Mouse (Mus musculus): ENCODE data around the gene Xlr3c. TPM values are rescaled to one million over a fixed set of nuclear protein-coding genes. Genes with fewer than 3 reads are reported as not detected.
A peak's percentile ranks its signal among the peaks of the same experiment; 100 is the strongest.
"Not testable (repeated sequence)": the region's sequence is repeated elsewhere in the genome, so short reads cannot be mapped to it uniquely, and the experiment has no call there.

Xlr3c gene
- not detected in 2 replicates for total RNA-seq (2014; rRNA removed)
- 0.11 TPM in 1 of 2 replicates, not detected in the other for polyA plus RNA-seq (2015; fragmentation: Nextera tagmentation; extraction: Ambion mirVana)

DNA sequence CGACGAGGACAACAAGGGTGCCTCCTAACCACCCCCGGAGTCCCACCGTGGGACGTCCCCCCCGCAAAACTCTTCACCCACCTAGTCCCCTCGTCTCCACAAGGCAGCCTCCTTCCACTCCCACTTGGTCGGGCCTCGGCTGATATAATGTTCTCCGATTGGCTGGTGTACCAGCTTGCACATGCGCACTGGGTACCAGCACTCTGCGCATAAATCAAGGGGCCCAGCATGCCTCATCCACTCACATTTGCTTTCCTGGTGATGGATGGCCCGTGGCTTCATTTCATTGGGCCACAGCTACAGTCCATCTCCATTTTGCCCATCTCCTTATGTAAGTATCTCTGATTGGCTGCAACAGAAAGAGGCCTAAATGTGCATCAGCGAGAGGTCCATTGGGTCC, at the start of gene Xlr3c:
TSS of gene Xlr3c (minus strand) at position 121 of the 400 bp plus-strand sequence.
- not testable (repeated sequence) for H3K4me3 ChIP-seq (ENCODE audit: low read depth, low read length); H3K36me3 ChIP-seq (ENCODE audit: insufficient read depth); H3K27me3 ChIP-seq (ENCODE audit: insufficient read depth, low read length); DNase-seq; H3K9ac ChIP-seq; ATAC-seq; H3K4me2 ChIP-seq (ENCODE audit: low read depth); H3K9me3 ChIP-seq (ENCODE audit: low read length); H3K4me1 ChIP-seq (ENCODE audit: insufficient read depth); H3K27ac ChIP-seq (ENCODE audit: low read depth, low read length)
- 91% methylated on average over 14 of the region's 14 CpGs for WGBS

DNA sequence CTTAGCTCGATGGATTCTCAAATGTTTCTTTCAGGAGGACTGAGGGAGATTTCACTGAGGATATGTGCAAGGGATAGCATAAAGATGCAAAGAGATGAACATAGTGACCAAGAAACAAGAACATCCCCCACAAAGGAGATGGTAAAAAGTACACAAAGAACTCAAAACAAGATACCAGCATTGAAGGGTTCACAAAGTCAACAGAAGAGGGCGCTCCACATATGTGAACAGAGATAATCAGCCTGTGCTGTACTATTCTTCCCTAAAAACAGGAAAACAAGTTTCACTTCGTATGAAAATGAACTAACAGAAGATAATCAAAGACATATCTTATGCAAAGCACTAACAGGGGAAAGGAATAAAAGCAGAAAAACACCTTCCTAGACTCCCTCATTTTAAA, 47.3 kb upstream of the Xlr3c start:
- Histone ChIP-seq H3K9ac (no peak overlapping the region), H3K27me3 (ENCODE audit: insufficient read depth, low read length) (no peaks in the 10 kb centered on the region), H3K27ac (ENCODE audit: low read depth, low read length) (no peak overlapping the region), H3K4me3 (ENCODE audit: low read depth, low read length) (no peak overlapping the region), H3K36me3 (ENCODE audit: insufficient read depth) (no peaks in the 10 kb centered on the region), H3K4me1 (ENCODE audit: insufficient read depth) (no peaks in the 10 kb centered on the region), H3K4me2 (ENCODE audit: low read depth) (no peak overlapping the region), H3K9me3 (ENCODE audit: low read length) (no peaks in the 10 kb centered on the region)
- peak; percentile 34 for DNase-seq
- 0 out of 2 replicates have a peak, but pooled peaks have one; percentile 29 for ATAC-seq
- TF ChIP-seq CTCF (IDR thresholded peaks at IDR 0.05; ENCODE audit: low read depth), result peak; percentile 58
- 36% methylated on average over 3 of the region's 3 CpGs for WGBS

DNA sequence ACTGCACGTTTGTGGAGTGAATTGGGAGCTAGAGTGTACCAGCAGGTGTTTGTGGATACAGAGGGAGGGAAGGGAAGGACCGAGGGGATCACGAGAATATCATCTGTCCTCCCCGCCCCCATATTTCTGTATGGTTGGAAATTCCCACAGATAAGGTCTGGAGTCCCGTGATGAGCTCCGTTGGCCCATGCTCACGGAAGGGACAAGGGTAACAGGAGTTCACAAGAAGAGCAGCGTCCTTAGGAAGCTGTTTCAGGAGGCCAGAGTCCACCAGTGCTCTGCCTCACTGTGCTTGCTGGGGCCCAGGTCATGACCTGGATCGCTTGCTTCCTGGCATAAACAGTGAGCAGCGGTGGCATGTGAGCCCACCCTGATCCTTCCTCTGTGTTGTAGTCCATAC, 30.6 kb upstream of the Xlr3c start:
- not testable (repeated sequence) for H3K9ac ChIP-seq; H3K4me2 ChIP-seq (ENCODE audit: low read depth); H3K4me1 ChIP-seq (ENCODE audit: insufficient read depth); H3K27ac ChIP-seq (ENCODE audit: low read depth, low read length); H3K4me3 ChIP-seq (ENCODE audit: low read depth, low read length); DNase-seq; ATAC-seq; H3K36me3 ChIP-seq (ENCODE audit: insufficient read depth); H3K27me3 ChIP-seq (ENCODE audit: insufficient read depth, low read length); H3K9me3 ChIP-seq (ENCODE audit: low read length)
- WGBS, result 79% methylated on average over 8 of the region's 10 CpGs

DNA sequence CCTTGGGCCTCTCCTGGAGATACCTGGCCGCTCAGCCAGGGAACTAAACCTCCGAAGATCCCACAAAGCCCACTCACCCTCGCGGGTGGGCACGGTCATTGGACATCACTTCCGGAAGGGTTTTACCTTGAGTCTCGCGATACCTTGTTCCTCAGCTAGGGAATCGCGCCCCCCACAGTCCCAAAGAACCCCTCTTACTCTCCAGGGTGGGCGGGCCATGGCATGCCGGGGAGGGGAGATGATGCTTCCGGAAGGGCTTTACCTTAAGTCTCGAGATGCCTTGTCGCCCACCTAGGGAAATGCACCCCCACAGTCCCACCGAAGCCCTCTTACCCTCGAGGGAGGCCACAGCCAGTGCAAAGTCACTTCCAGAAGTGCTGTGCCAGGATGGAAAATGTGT, 27.7 kb upstream of the Xlr3c start, which contains the start of the genes Xlr5a and Xlr5c:
TSS of gene Xlr5a (minus strand) at position 101 of the 400 bp plus-strand sequence.
TSS of gene Xlr5c (minus strand) at position 101 of the 400 bp plus-strand sequence.
- H3K36me3 ChIP-seq (ENCODE audit: insufficient read depth); H3K9ac ChIP-seq; H3K27ac ChIP-seq (ENCODE audit: low read depth, low read length); H3K4me1 ChIP-seq (ENCODE audit: insufficient read depth); ATAC-seq; H3K9me3 ChIP-seq (ENCODE audit: low read length); H3K4me2 ChIP-seq (ENCODE audit: low read depth); H3K4me3 ChIP-seq (ENCODE audit: low read depth, low read length); DNase-seq; H3K27me3 ChIP-seq (ENCODE audit: insufficient read depth, low read length): not testable (repeated sequence)
- WGBS, result 95% methylated on average over 13 of the region's 17 CpGs

DNA sequence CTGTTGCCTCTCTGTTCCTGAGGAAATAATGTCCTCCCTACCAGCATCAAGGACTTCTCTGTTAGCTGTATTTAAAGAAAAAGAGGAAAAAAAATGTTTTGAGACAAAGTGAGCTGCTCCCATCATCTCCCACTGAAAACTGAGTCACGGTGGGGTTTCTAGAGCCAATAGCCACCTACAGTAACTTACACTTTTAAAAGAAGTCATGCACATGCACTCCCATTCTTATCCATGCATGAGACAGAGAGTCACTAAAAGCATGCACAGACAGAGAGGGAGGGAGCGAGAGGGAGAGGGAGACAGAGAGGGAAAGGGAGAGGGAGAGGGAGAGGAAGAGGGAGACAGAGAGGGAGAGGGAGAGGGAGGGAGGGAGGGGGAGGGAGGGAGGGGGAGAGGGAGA, 2.8 kb downstream of the Xlr3c start:
- H3K4me3 ChIP-seq (ENCODE audit: low read depth, low read length); DNase-seq; H3K27ac ChIP-seq (ENCODE audit: low read depth, low read length); ATAC-seq; H3K36me3 ChIP-seq (ENCODE audit: insufficient read depth); H3K4me2 ChIP-seq (ENCODE audit: low read depth); H3K9ac ChIP-seq; H3K4me1 ChIP-seq (ENCODE audit: insufficient read depth); H3K27me3 ChIP-seq (ENCODE audit: insufficient read depth, low read length); H3K9me3 ChIP-seq (ENCODE audit: low read length): not testable (repeated sequence)
- 97% methylated on average over 1 of the region's 2 CpGs for whole genome bisulfite sequencing

DNA sequence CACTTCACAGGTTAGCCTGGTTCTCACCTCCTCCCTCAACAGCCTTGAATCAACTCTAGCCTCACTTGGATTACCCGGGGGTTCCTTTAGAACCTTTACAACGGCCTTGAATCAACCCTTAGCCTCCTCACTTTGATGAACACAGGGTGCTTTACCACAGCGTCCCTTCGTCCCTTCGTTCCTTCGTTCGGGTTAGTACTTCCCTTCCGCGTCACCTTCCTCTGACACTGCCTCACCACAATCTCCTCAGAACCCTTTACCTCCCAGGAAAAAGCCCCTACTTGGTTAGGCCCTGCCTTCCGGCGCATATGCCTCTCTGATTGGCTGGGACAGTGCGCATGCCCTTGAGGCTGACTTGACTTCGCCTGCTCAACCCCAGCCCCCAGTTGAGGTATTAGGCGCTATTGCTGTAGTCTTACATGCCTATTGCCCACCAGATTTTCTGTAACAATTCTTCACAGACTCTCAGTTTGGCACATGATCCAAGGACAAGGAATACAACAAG, 22.3 kb downstream of the Xlr3c start, which contains the start of gene Xlr4c:
TSS of gene Xlr4c (minus strand) at position 310 of the 505 bp plus-strand sequence.
- H3K27me3 ChIP-seq (ENCODE audit: insufficient read depth, low read length); H3K4me2 ChIP-seq (ENCODE audit: low read depth); ATAC-seq; H3K36me3 ChIP-seq (ENCODE audit: insufficient read depth); H3K4me3 ChIP-seq (ENCODE audit: low read depth, low read length); H3K9ac ChIP-seq; DNase-seq; H3K4me1 ChIP-seq (ENCODE audit: insufficient read depth); H3K27ac ChIP-seq (ENCODE audit: low read depth, low read length); H3K9me3 ChIP-seq (ENCODE audit: low read length): not testable (repeated sequence)
- WGBS, result 91% methylated on average over 13 of the region's 14 CpGs

DNA sequence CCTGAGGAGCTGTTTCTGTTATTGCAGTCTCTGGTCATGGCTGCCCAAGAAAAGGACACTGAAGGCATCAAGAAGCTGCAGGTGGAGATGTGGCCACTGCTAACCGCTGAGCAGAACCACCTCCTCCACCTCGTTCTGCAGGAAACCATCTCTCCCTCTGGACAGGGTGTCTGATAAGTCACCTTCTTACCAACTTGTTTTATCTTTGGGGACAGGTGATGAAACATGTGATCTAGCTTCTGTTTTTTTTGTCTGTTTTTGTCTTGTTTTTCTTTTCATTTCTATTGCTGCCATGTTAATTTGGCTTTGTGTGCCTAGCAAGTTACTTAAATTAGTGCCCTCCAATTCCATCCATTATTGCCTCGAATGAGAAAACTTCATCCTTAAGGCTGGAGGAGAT, 35.9 kb downstream of the Xlr3c start:
- ATAC-seq, result no peak
- no peak for TF ChIP-seq CTCF (IDR thresholded peaks at IDR 0.05; ENCODE audit: low read depth)
- no peak for DNase-seq
- Histone ChIP-seq H3K27me3 (ENCODE audit: insufficient read depth, low read length) (no peaks in the 10 kb centered on the region), H3K4me2 (ENCODE audit: low read depth) (peak overlapping the region; percentile 59), H3K4me1 (ENCODE audit: insufficient read depth) (no peaks in the 10 kb centered on the region), H3K4me3 (ENCODE audit: low read depth, low read length) (peak overlapping the region; percentile 59), H3K9ac (peak overlapping the region; percentile 68), H3K27ac (ENCODE audit: low read depth, low read length) (peak overlapping the region; percentile 84; the same call in 1 of the 2 replicates), H3K9me3 (ENCODE audit: low read length) (no peaks in the 10 kb centered on the region), H3K36me3 (ENCODE audit: insufficient read depth) (no peaks in the 10 kb centered on the region)
- WGBS, result 35% methylated on average over 3 of the region's 3 CpGs
